Mouse (Mus musculus) CH12.LX (cell line): Measurements from ENCODE around the gene Ncoa3. TPM values are rescaled to one million over a fixed set of nuclear protein-coding genes. Genes with fewer than 3 reads are reported as not detected.
"Not testable (repeated sequence)": the region's sequence is repeated elsewhere in the genome, so short reads cannot be mapped to it uniquely, and the experiment has no call there.

Experiments
- DNase-seq: peaks from one replicate; pipeline ENCODE4 v3.0.0-alpha.2; 2013; ENCODE audit errors: extremely low read depth
- H3K27ac ChIP-seq: 2 replicates; pipeline ENCODE4 v1.5.1; 2012; ENCODE audit warnings: low read depth, mild to moderate bottlenecking, control low read depth, moderate library complexity; ENCODE audit not compliant: insufficient read depth
- H3K27me3 ChIP-seq: replicated peaks from 2 replicates; pipeline ENCODE3; 2012; ENCODE audit warnings: inconsistent platforms
- H3K36me3 ChIP-seq, 2 experiments: replicated peaks in 1 of 2; 2 replicates each; pipeline versions ENCODE3 to v1.6.1; 2012; ENCODE audit warnings: inconsistent platforms in 1 of 2, low read length in 1 of 2, mild to moderate bottlenecking in 1 of 2, mixed read lengths in 1 of 2, moderate library complexity in 1 of 2; ENCODE audit not compliant: control insufficient read depth in 1 of 2, insufficient read depth in 1 of 2
- H3K4me1 ChIP-seq, 2 experiments: 2 replicates each; pipeline ENCODE4 v1.6.1; 2012; ENCODE audit warnings: inconsistent platforms in 1 of 2, moderate library complexity in 1 of 2; ENCODE audit not compliant: insufficient read depth in 2 of 2, control insufficient read depth in 1 of 2
- H3K4me2 ChIP-seq: 2 replicates; pipeline ENCODE4 v1.6.1; 2012; ENCODE audit warnings: low read depth, mild to moderate bottlenecking, control low read depth; ENCODE audit not compliant: poor library complexity, insufficient read depth, severe bottlenecking
- H3K4me3 ChIP-seq, 3 experiments: fragments of 150-350 bp in 1 of 3; sonication (generic) in 1 of 3; replicated peaks in 1 of 3; 2 replicates each; pipeline versions ENCODE3 to v1.5.1; 2011 to 2012; ENCODE audit warnings: low read depth in 2 of 3, low read length in 2 of 3, mild to moderate bottlenecking in 2 of 3, moderate library complexity in 2 of 3, control low read depth in 1 of 3, improper control_type of control experiment in 1 of 3, inconsistent platforms in 1 of 3, mixed read lengths in 1 of 3; ENCODE audit not compliant: poor library complexity in 1 of 3
- H3K79me2 ChIP-seq: replicated peaks from 2 replicates; pipeline ENCODE4 v1.6.1; 2012; ENCODE audit warnings: mild to moderate bottlenecking, moderate library complexity; ENCODE audit not compliant: control insufficient read depth, poor library complexity, insufficient read depth, severe bottlenecking; ENCODE audit errors: extremely low read depth
- H3K9ac ChIP-seq: 2 replicates; pipeline ENCODE4 v1.6.1; 2012; ENCODE audit warnings: low read depth, mild to moderate bottlenecking, control low read depth, moderate library complexity; ENCODE audit not compliant: insufficient read depth
- H3K9me3 ChIP-seq: replicated peaks from 2 replicates; pipeline ENCODE3; 2012; ENCODE audit warnings: low read length, inconsistent platforms, mixed read lengths
- BHLHE40 ChIP-seq: IDR thresholded peaks from 2 replicates; pipeline ENCODE4 v1.6.1; 2011; ENCODE audit warnings: mild to moderate bottlenecking, low read depth, low read length, improper control_type of control experiment
- CHD1 ChIP-seq: IDR thresholded peaks from 2 replicates; pipeline ENCODE4 v1.6.1; 2012; ENCODE audit warnings: low read depth, low read length, improper control_type of control experiment, inconsistent platforms
- CTCF ChIP-seq, 2 experiments: IDR thresholded peaks in 1 of 2; conservative IDR thresholded peaks in 1 of 2; 2 replicates each; pipeline ENCODE4 v1.5.1; 2011 to 2012; ENCODE audit warnings: low read depth in 2 of 2, low read length in 2 of 2, improper control_type of control experiment in 1 of 2, inconsistent platforms in 1 of 2, mild to moderate bottlenecking in 1 of 2, moderate library complexity in 1 of 2
- E2F4 ChIP-seq: IDR thresholded peaks from 2 replicates; pipeline ENCODE4 v1.6.1; 2011; ENCODE audit warnings: low read depth, low read length, improper control_type of control experiment; ENCODE audit not compliant: insufficient replicate concordance
- EP300 ChIP-seq: IDR thresholded peaks from 2 replicates; pipeline ENCODE4 v1.6.1; 2011; ENCODE audit warnings: low read length, improper control_type of control experiment
- ETS1 ChIP-seq: conservative IDR thresholded peaks from 2 replicates; pipeline ENCODE4 v1.6.1; 2012; ENCODE audit warnings: low read depth, mild to moderate bottlenecking, inconsistent platforms, low read length, improper control_type of control experiment, moderate library complexity
- HCFC1 ChIP-seq: IDR thresholded peaks from 2 replicates; pipeline ENCODE4 v1.6.1; 2012; ENCODE audit warnings: low read depth, mild to moderate bottlenecking, inconsistent platforms, low read length, improper control_type of control experiment
- IRF4 ChIP-seq: IDR thresholded peaks from 2 replicates; pipeline ENCODE4 v1.6.1; 2014; ENCODE audit warnings: low read depth, mild to moderate bottlenecking, inconsistent platforms, low read length, improper control_type of control experiment
- KAT2A ChIP-seq: IDR thresholded peaks from 2 replicates; pipeline ENCODE4 v1.6.1; 2012; ENCODE audit warnings: low read length, improper control_type of control experiment, inconsistent platforms; ENCODE audit not compliant: insufficient replicate concordance
- MAFK ChIP-seq: IDR thresholded peaks from 2 replicates; pipeline ENCODE4 v1.6.1; 2011; ENCODE audit warnings: low read length, improper control_type of control experiment; ENCODE audit not compliant: insufficient replicate concordance
- MAX ChIP-seq: IDR thresholded peaks from 2 replicates; pipeline ENCODE4 v1.6.1; 2011; ENCODE audit warnings: low read length, improper control_type of control experiment
- POLR2AphosphoS2 ChIP-seq: IDR thresholded peaks from 2 replicates; pipeline ENCODE4 v1.6.1; 2011; ENCODE audit warnings: low read depth, low read length, improper control_type of control experiment
- TBP ChIP-seq: conservative IDR thresholded peaks from 2 replicates; pipeline ENCODE4 v1.6.1; 2011; ENCODE audit warnings: low read depth, low read length, improper control_type of control experiment
- UBTF ChIP-seq: IDR thresholded peaks from 2 replicates; pipeline ENCODE4 v1.6.1; 2012; ENCODE audit warnings: low read depth, mild to moderate bottlenecking, inconsistent platforms, low read length, improper control_type of control experiment, moderate library complexity
- ZKSCAN1 ChIP-seq: IDR thresholded peaks from 2 replicates; pipeline ENCODE4 v1.6.1; 2012; ENCODE audit warnings: low read depth, inconsistent platforms, low read length, improper control_type of control experiment, borderline replicate concordance
- ZMIZ1 ChIP-seq: IDR thresholded peaks from 2 replicates; pipeline ENCODE4 v1.6.1; 2012; ENCODE audit warnings: low read depth, mild to moderate bottlenecking, inconsistent platforms, low read length, improper control_type of control experiment
- ZNF384 ChIP-seq: IDR thresholded peaks from 2 replicates; pipeline ENCODE4 v1.6.1; 2012; ENCODE audit warnings: low read depth, low read length, improper control_type of control experiment, inconsistent platforms
- dilution Hi-C: fragments of 300-500 bp; cut with MboI; formaldehyde crosslinking; loops from 2 replicates; pipeline ENCODE4 v1.14.3; 2020; ENCODE audit warnings: low sequenced_read_pairs; ENCODE audit not compliant: extremely low pct_unique_long_range_greater_than_20kb, extremely low pct_ligation_motif_present
- in situ Hi-C: fragments of 300-500 bp; cut with MboI; formaldehyde crosslinking; loops from 3 replicates; pipeline ENCODE4 v1.14.3; 2019; ENCODE audit warnings: low sequenced_read_pairs, low pct_ligation_motif_present, low pct_unique_long_range_greater_than_20kb, mixed read lengths
- polyA plus RNA-seq: library from polyadenylated mRNA; unstranded; fragments of >175 nt; gene quantifications from 2 replicates; pipeline ENCODE4 v1.2.1, GENCODE M21; 2012; ENCODE audit warnings: low read depth; ENCODE audit not compliant: insufficient read length
- total RNA-seq, 2 experiments: library from RNA; depleted of rRNA; stranded (reverse); fragments of 300-350 nt in 1 of 2; fragments of >200 nt in 1 of 2; gene quantifications; 2 replicates each; pipeline ENCODE4 v1.2.3; 2012 to 2014

Ncoa3 gene
- total and polyA plus RNA-seq, 3 experiments, result 13.4 to 21.9 (median 17.1) TPM

DNA sequence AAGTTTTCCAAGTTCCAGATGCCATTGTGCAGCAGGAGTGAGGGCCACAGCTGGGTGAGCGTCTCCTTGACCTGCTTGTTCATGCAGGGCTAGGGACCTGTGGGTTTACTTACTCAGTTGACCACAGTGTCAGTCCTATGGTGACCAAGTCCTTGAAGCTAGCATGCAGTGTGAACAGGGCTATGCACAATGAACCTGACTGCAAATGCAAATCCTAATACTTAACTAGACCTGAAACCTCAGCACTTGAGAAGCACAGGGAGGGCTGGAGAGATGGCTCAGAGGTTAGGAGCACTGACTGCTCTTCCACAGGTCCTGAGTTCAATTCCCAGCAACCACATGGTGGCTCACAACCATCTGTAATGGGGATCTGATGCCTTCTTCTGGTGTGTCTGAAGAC lies 43.7 kb upstream of the Ncoa3 start:
- H3K27me3 ChIP-seq, dilution Hi-C loops, H3K4me3 ChIP-seq, in situ Hi-C loops, H3K36me3 ChIP-seq, H3K9ac ChIP-seq, H3K4me2 ChIP-seq, H3K79me2 ChIP-seq: not testable (repeated sequence)
- peak; percentile 91 for TF ChIP-seq TBP
- peaks cover 12% of the 10 kb centered on the region for H3K9me3 ChIP-seq
- DNase-seq, result peak; percentile 34
- H3K27ac ChIP-seq, result peak overlapping the region; percentile 60
- H3K4me1 ChIP-seq, result peaks cover 7 to 32% of the 10 kb centered on the region in 2 experiments

- no peak overlapping the region for H3K4me3 ChIP-seq
- no peaks in the 10 kb centered on the region for H3K27me3 ChIP-seq
- no peak overlapping the region for H3K27ac ChIP-seq
- H3K79me2 ChIP-seq, result no peaks in the 10 kb centered on the region
- no peak overlapping the region for H3K4me2 ChIP-seq
- in situ Hi-C loops (loop anchor here (5.0 kb wide), 1 partner anchor 38 kb away; no protein-coding TSS in a partner anchor), dilution Hi-C loops (no loop called here)
- H3K9ac ChIP-seq, result no peak overlapping the region
- H3K9me3 ChIP-seq, result peaks cover 7% of the 10 kb centered on the region
- DNase-seq, result peak; percentile 45
- H3K4me1 ChIP-seq, result peaks cover 7 to 32% of the 10 kb centered on the region in 2 experiments
- no peaks in the 10 kb centered on the region for H3K36me3 ChIP-seq
- TF ChIP-seq IRF4, result peak; percentile 24; the same call in 1 of the 2 replicates
- TF ChIP-seq CTCF (conservative IDR thresholded peaks at IDR 0.05 in 1 of 2, IDR thresholded peaks at IDR 0.05 in 1 of 2; ENCODE audit: low read depth in 2 of 2, low read length in 2 of 2), result no peak
- TF ChIP-seq ETS1, result no peak
- TF ChIP-seq MAX, result 0 out of 2 replicates have a peak, but pooled peaks have one; percentile 17
- TF ChIP-seq E2F4, result no peak
- no peak for TF ChIP-seq ZMIZ1
- no peak for TF ChIP-seq CHD1
- no peak for TF ChIP-seq POLR2AphosphoS2
- TF ChIP-seq HCFC1, result no peak
- TF ChIP-seq KAT2A, result no peak
- TF ChIP-seq BHLHE40, result peak; percentile 81
- TF ChIP-seq ZNF384, result no peak
- TF ChIP-seq MAFK, result no peak
- no peak for TF ChIP-seq ZKSCAN1
- no peak for TF ChIP-seq EP300
- TF ChIP-seq UBTF, result no peak
Measured at GRCm38 (mm10) chr2:165949719-165950118, 42.7 kb upstream of the Ncoa3 start.
